Mouse (Mus musculus) limb, embryonic 10.5 days (tissue): Measurements from ENCODE around the gene Akap12. TPM values are rescaled to one million over a fixed set of nuclear protein-coding genes. Genes with fewer than 3 reads are reported as not detected.

Source experiments
- DNase-seq: peaks from one replicate; pipeline ENCODE4 v3.0.0-alpha.2; 2017; ENCODE audit warnings: low spot score
- H3K27ac ChIP-seq: fragments of 300-500 bp; sonication (generic); 2 replicates; pipeline ENCODE4 v1.5.1; 2016; ENCODE audit warnings: mild to moderate bottlenecking
- H3K27me3 ChIP-seq: fragments of 300-500 bp; sonication (generic); 2 replicates; pipeline ENCODE4 v1.6.1; 2016; ENCODE audit warnings: low read depth, mild to moderate bottlenecking; ENCODE audit not compliant: poor library complexity, severe bottlenecking
- H3K36me3 ChIP-seq: fragments of 300-500 bp; sonication (generic); 2 replicates; pipeline ENCODE4 v1.6.1; 2016; ENCODE audit warnings: mild to moderate bottlenecking, moderate library complexity
- H3K4me1 ChIP-seq: fragments of 300-500 bp; sonication (generic); 2 replicates; pipeline ENCODE4 v1.6.1; 2016
- H3K4me3 ChIP-seq: fragments of 300-500 bp; sonication (generic); 2 replicates; pipeline ENCODE4 v1.5.1; 2016; ENCODE audit warnings: mild to moderate bottlenecking, moderate library complexity
- H3K9me3 ChIP-seq: fragments of 300-500 bp; sonication (generic); replicated peaks from 2 replicates; pipeline ENCODE4 v1.6.1; 2016; ENCODE audit warnings: mild to moderate bottlenecking
- WGBS: fragments of 180-500 bp; shearing (Covaris S2); methylation state at CpG from one replicate; pipeline ENCODE4 v1.1.7; 2016; 5-methylcytosine and 5-hydroxymethylcytosine counted together
- polyA plus RNA-seq: library from polyadenylated mRNA; unstranded; fragments of >200 nt; fragmentation: Nextera tagmentation; extraction: Ambion mirVana; gene quantifications from 2 replicates; pipeline ENCODE4 v1.2.1, GENCODE M21; 2016

Akap12 gene
- polyA plus RNA-seq = 8.4 and 9.0 TPM in 2 replicates

- peak; percentile 71 for DNase-seq
- no peaks in the 10 kb centered on the region for H3K9me3 ChIP-seq
- H3K4me1 ChIP-seq = peaks cover 17% of the 10 kb centered on the region
- no peaks in the 10 kb centered on the region for H3K36me3 ChIP-seq
- H3K27me3 ChIP-seq = peaks cover 23% of the 10 kb centered on the region
- H3K27ac ChIP-seq = peak within 1 kb of the TSS; percentile 87
- under 1% methylated on average over 54 of the region's 54 CpGs for WGBS
- peak within 1 kb of the TSS; percentile 81 for H3K4me3 ChIP-seq
These were observed at the start of gene Akap12 for GRCm38 (mm10) chr10:4266041-4266930. Gene Akap12, plus strand, starts transcription at chr10:4266380.

DNA sequence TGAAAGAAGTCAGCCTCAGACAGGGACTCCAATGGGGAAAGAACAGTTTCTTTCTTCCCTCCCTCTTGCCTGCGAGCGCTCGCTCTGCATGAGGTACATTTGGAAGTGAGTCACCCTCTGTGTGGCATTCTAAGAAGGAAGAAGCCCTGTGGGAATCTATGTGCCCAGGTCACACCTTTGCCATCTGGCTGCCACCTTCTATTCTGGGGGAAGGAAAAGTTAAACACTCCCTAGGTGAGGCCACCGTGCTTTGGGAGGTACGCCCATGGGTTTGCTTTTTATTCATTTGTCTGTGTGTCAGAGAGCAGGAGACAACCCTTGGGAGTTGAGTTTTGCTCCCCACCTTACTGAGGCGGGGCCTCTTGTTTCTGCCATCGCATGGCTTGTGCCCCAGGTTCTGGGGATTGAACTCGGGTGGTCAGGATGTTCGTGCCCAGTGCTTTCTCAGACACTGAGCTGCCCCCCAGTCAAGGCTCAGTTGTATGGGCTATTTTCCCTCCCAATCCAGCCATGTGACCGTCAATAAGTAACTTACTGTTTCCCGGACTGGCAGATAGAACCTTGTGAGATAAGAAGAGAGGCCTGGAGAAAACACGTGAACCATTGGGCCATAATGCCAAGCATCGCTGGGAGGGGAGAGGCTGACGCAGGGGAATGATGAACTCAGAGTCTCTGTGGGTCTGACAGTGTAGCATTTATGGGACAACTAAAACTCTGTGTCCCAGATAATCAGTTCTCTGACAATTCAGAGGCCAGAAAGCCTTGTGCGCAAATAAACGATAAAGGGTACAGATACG lies 35.4 kb upstream of the Akap12 start:
- no peaks in the 10 kb centered on the region for H3K9me3 ChIP-seq
- no peaks in the 10 kb centered on the region for H3K36me3 ChIP-seq
- no peaks in the 10 kb centered on the region for H3K4me1 ChIP-seq
- H3K4me3 ChIP-seq = no peak overlapping the region
- DNase-seq = no peak
- no peaks in the 10 kb centered on the region for H3K27me3 ChIP-seq
- no peak overlapping the region for H3K27ac ChIP-seq
- 83% methylated on average over 17 of the region's 17 CpGs for WGBS

DNA sequence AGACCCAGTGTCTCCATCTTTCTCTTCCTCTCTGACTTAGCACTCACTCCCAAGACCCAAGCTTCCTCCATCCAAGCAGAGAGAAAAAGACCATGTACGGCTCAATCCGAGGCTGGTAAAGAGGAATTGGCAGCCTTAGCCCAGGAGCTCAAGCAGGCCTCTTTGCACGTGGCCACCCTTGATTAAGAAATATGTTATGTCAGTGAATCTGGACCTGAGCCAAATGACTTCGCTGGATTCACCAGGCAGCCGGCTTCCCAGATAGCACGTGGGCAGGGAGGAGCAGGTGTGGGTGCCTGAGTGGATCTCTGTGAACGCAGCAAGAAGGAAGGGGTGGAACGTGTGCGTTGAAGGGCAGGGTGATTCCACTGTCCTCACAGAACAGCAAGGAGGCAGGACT lies 33.1 kb upstream of the Akap12 start:
- 76% methylated on average over 9 of the region's 9 CpGs for WGBS
- no peaks in the 10 kb centered on the region for H3K9me3 ChIP-seq

DNA sequence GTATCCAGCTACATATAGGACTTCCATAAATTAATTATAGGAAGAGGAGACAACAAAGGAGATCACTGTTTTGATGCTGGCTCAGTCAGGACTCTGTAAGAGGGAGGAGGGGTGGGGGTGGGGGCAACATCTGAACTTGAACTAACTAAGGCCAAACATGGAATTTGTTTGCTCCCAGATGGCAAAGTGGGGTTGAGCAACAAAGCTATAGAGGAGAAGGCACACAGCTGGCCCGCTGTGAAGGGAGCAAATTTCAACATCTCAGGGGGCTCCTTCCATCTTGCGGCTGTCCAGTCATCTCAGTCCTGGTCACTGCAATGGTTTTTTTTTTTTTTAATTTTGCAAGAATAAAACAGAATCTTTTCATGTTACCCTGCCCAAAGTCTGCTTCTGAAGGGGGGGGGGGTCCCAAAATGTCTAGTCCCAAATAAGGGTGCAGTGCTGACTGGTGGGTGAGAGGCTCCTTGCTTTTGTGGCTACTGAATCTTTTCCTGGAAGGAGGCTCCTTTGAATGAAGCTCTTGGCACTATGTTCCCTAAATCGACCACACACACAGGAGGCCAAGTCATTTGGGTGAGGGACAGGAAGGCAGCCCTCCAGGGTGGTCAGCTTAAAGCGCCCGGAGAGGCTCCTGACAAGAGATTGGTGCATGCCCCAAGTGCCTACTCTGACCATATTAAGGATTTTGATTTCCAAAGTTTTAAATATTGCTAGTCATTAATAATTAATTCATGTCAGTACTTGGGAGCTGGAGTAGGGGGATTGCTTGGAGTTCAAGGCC lies 26.2 kb upstream of the Akap12 start:
- Histone ChIP-seq H3K36me3 (no peaks in the 10 kb centered on the region), H3K4me1 (no peaks in the 10 kb centered on the region), H3K27me3 (no peaks in the 10 kb centered on the region), H3K4me3 (no peak overlapping the region), H3K27ac (no peak overlapping the region), H3K9me3 (no peaks in the 10 kb centered on the region)
- DNase-seq = no peak
- WGBS = 78% methylated on average over 5 of the region's 5 CpGs

More for the DNA sequence above, 33.1 kb upstream of the Akap12 start:
- H3K36me3 ChIP-seq = no peaks in the 10 kb centered on the region
- no peak for DNase-seq
- no peaks in the 10 kb centered on the region for H3K27me3 ChIP-seq
- H3K4me1 ChIP-seq = no peaks in the 10 kb centered on the region
- no peak overlapping the region for H3K4me3 ChIP-seq
- H3K27ac ChIP-seq = no peak overlapping the region

DNA sequence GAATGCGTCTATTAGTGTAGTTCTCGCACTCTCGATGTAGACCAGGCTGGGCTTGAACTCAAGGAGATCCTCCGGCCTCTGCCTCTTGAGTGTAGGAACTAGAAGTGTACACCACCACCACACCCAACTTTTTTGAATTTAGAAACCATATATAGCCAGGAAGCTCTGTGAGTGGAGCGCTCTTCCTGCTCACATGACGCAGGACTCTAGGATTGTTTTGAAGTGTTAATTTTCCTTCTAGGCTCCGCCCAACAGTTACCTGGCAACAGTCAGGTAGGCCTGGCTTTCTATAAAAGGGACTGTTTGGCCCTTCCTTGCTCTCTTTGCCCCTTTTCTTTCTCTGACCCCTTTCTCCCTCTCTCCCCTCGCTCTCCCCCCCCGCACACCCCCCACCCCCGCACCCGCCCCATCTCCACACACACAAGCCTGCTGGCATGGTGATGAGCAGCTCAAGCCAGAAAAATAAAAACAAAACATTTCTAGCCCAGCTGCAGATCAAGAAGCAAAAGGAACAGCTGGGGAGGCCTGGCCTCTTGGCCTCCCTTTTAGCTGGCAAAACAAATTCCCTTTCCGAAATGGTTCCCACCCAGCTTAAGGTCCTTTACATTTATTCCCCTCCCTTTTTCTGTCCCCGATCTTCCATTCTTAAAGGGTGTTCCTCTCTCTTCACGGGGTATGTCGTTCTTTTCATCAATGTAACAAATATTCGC lies 22.4 kb upstream of the Akap12 start:
- 90% methylated on average over 16 of the region's 16 CpGs for WGBS
- no peak for DNase-seq
- H3K36me3 ChIP-seq = no peaks in the 10 kb centered on the region
- H3K27me3 ChIP-seq = no peaks in the 10 kb centered on the region
- no peak overlapping the region for H3K27ac ChIP-seq
- no peak overlapping the region for H3K4me3 ChIP-seq
- no peaks in the 10 kb centered on the region for H3K4me1 ChIP-seq
- no peaks in the 10 kb centered on the region for H3K9me3 ChIP-seq

GRCm38 (mm10) chr10:4245812-4246211 lies 20.4 kb upstream of the Akap12 start:
- no peaks in the 10 kb centered on the region for H3K9me3 ChIP-seq
- DNase-seq = no peak
- no peaks in the 10 kb centered on the region for H3K4me1 ChIP-seq
- no peak overlapping the region for H3K27ac ChIP-seq
- no peaks in the 10 kb centered on the region for H3K36me3 ChIP-seq
- 83% methylated on average over 2 of the region's 2 CpGs for WGBS
- no peaks in the 10 kb centered on the region for H3K27me3 ChIP-seq
- H3K4me3 ChIP-seq = no peak overlapping the region

DNA sequence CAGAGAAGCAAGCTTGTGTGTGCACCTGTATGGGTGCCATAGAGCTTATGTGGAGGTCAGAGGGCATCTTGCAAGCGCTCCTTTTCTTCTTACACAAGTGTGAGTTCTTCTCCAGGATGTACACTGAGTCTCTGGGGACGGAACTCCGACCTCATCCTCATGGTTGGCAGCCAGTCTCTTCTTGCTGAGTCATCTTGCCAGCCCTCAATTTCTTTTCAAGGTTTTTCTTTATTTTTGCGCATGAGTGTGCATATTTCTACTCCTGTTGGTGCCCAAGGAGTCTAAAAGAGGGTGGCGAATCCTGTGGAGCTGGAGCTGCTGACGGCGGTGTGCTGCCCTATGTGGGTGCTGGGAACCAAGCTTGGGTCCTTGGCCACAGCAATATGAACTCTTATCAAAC lies 19.8 kb upstream of the Akap12 start:
- WGBS = 92% methylated on average over 7 of the region's 7 CpGs
- Histone ChIP-seq H3K4me1 (no peaks in the 10 kb centered on the region), H3K36me3 (no peaks in the 10 kb centered on the region), H3K27me3 (no peaks in the 10 kb centered on the region), H3K4me3 (no peak overlapping the region), H3K9me3 (no peaks in the 10 kb centered on the region), H3K27ac (no peak overlapping the region)
- no peak for DNase-seq

- Histone ChIP-seq H3K9me3 (no peaks in the 10 kb centered on the region), H3K4me1 (no peaks in the 10 kb centered on the region), H3K36me3 (no peaks in the 10 kb centered on the region), H3K4me3 (no peak overlapping the region), H3K27ac (no peak overlapping the region), H3K27me3 (no peaks in the 10 kb centered on the region)
- WGBS = 50% methylated on average over 4 of the region's 4 CpGs
- no peak for DNase-seq
These were observed 16.8 kb upstream of the Akap12 start for GRCm38 (mm10) chr10:4249235-4249845.

DNA sequence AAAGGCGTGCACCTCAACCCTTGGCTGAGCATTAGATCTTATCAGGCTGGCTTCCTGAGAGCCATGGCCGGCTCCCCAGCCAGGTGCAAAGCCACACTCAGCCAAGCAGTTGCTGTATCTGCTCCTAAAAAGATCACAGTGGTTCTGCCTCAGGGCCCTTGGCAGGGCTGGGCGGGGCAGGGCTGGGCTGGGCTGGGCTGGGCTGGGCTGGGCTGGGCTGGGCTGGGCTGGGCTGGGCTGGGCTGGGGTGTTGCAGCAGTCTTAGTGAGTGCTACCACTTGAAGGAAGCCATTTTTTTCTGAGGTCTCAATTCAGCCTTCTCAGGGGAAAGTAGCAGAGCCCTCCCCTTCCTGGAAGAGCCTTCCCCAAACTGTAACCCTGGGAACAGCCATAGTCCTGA lies 15.5 kb upstream of the Akap12 start:
- WGBS = 78% methylated on average over 3 of the region's 3 CpGs
- H3K27ac ChIP-seq = no peak overlapping the region
- no peak overlapping the region for H3K4me3 ChIP-seq
- H3K9me3 ChIP-seq = no peaks in the 10 kb centered on the region
- no peaks in the 10 kb centered on the region for H3K27me3 ChIP-seq
- DNase-seq = no peak
- H3K4me1 ChIP-seq = no peaks in the 10 kb centered on the region
- H3K36me3 ChIP-seq = no peaks in the 10 kb centered on the region

DNA sequence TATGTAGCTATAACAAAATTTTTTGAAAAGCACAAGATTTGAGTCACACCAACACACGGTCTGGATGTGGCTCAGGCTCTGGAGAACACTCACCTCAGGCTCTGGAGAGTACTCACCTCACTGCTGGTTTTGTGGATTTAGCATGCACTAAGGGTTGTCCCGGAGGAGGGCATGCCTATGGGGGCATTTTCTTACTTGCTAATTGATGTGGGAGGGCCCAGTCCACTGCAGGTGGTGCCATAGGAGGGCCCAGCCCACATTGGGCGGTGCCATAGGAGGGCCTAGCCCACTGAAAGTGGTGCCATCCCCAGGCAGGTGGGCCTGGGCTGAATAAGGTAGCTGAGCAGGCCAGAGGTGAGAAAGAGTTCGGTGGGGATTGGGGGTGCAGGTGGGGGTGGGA lies 12.6 kb upstream of the Akap12 start:
- Histone ChIP-seq H3K36me3 (no peaks in the 10 kb centered on the region), H3K27ac (no peak overlapping the region), H3K4me3 (no peak overlapping the region), H3K27me3 (no peaks in the 10 kb centered on the region), H3K4me1 (no peaks in the 10 kb centered on the region), H3K9me3 (no peaks in the 10 kb centered on the region)
- 74% methylated on average over 4 of the region's 4 CpGs for WGBS
- DNase-seq = no peak

DNA sequence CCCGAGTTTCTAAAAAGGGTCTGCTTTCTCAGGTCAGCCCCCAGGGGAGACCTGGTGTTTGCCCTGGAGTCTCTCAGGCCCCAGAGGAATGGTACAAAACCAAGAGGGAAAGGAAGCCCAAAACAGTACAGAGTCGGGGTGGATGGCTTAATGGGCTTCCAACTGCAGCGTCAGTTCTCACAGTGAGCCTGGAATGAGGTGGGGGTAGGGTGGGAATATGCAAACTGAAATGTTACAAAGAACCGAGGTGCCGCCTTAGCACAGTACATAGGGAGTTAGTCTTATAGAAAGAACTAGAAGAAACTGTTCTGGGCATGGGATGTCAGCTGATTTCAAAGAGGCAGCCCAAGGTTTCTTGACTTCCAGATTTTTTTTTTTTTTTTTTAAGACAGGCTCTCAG lies 11.7 kb upstream of the Akap12 start:
- Histone ChIP-seq H3K4me1 (no peaks in the 10 kb centered on the region), H3K9me3 (no peaks in the 10 kb centered on the region), H3K4me3 (no peak overlapping the region), H3K27me3 (no peaks in the 10 kb centered on the region), H3K36me3 (no peaks in the 10 kb centered on the region), H3K27ac (no peak overlapping the region)
- DNase-seq = no peak
- 55% methylated on average over 5 of the region's 5 CpGs for WGBS

DNA sequence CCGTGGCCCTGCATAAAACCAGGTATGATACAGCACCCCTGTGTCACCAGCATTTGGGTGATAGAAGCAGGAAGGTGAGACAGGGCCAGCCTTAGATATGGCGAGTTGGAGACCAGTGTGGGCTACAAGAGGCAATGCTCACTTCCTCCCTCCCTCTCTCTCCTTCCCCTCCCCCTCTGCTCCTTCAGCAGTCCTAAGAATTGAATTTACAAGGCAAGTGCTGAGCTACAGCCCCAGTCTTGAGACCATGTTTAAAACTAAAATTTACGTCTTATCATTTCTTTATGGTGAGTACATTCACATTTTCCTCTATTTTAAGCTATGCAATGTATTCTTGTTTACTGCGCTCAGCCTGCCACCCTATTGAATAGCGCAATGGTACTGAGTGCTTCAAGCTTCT lies 5.3 kb upstream of the Akap12 start:
- Histone ChIP-seq H3K27ac (no peak overlapping the region), H3K9me3 (no peaks in the 10 kb centered on the region), H3K27me3 (peaks cover 4% of the 10 kb centered on the region; the same call in 1 of the 2 replicates), H3K4me1 (peaks cover 6% of the 10 kb centered on the region), H3K36me3 (no peaks in the 10 kb centered on the region), H3K4me3 (no peak overlapping the region)
- no peak for DNase-seq
- 69% methylated on average over 5 of the region's 5 CpGs for WGBS
